Mouse (Mus musculus) ES-Bruce4 (cell line): ENCODE results near the gene Gm1673.

Experiments used
- EP300 ChIP-seq: IDR thresholded peaks from 2 replicates; pipeline ENCODE4 v1.6.1; 2011; ENCODE audit warnings: low read depth, low read length; ENCODE audit not compliant: insufficient read depth
- POLR2A ChIP-seq: IDR thresholded peaks from one replicate; pipeline ENCODE4 v1.8.1; 2011; ENCODE audit warnings: low read length; ENCODE audit not compliant: insufficient read depth

GRCm38 (mm10) chr5:33996694-33997045, 13.4 kb downstream of the Gm1673 start:
- TF ChIP-seq POLR2A, result no peak
- TF ChIP-seq EP300, result no peak
